In the genomic region with DNA sequence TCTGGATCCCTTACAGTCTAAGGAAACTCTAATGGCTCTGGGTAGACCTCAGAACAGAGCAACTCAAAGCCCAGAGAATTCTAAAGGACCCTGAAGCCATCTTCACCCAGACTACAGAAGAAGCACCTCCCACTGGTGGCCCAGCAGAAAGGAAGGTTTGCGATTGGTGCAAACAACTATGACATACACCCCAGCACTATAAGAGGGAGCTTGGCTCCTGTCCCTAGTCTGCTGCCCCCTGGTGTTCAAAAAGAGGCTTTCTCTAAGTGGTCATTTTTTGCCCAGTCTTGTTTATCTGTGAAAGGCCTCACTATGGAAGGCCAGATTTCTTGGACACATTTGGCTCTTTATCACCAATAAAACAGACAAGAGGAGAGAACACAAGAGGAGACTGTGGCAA, we compare ENCODE assay signal across 8 mouse cellular contexts.
DNase-seq lines count a peak whose midpoint lies in the region; ATAC-seq and TF ChIP-seq lines count a peak whose summit lies in the region.

No protein-coding gene starts in this region.

- TF ChIP-seq CTCF in brain, embryonic 14.5 days (IDR thresholded peaks at IDR 0.05; ENCODE audit: borderline replicate concordance, extremely low read depth, insufficient read depth, insufficient read length): peak; percentile 76; the same call in 1 of the 2 replicates
- TF ChIP-seq CTCF in small intestine, adult 2 months (IDR thresholded peaks at IDR 0.05; ENCODE audit: extremely low read depth, insufficient read length, insufficient replicate concordance, low read depth, low read length): peak; percentile 58; the same call in 1 of the 2 replicates

- no peaks in the 10 kb centered on the region for H3K9me3 ChIP-seq in forebrain, embryonic 10.5 days
- H3K9me3 ChIP-seq in hindbrain, embryonic 16.5 days (ENCODE audit: control insufficient read depth, low read length): no peaks in the 10 kb centered on the region

- peak; percentile 82 for ATAC-seq in hindbrain, embryonic 16.5 days
- ATAC-seq in megakaryocyte progenitor cell, adult 5-6 weeks (replicated peaks; ENCODE audit: poor library complexity): peak; percentile 99

- no peaks in the 10 kb centered on the region for H3K4me1 ChIP-seq in forebrain, embryonic 10.5 days
- no peaks in the 10 kb centered on the region for H3K4me1 ChIP-seq in hindbrain, embryonic 16.5 days (ENCODE audit: control insufficient read depth, insufficient read depth, low read depth, low read length)
- H3K4me1 ChIP-seq in small intestine, adult 2 months (ENCODE audit: control insufficient read depth, insufficient read depth, insufficient read length, low read length): no peaks in the 10 kb centered on the region

- TF ChIP-seq POLR2A in brain, embryonic 14.5 days (IDR thresholded peaks at IDR 0.05; ENCODE audit: borderline replicate concordance, extremely low read depth, insufficient read depth, insufficient read length, poor library complexity, severe bottlenecking): no peak
- no peak for TF ChIP-seq POLR2A in small intestine, adult 2 months (IDR thresholded peaks at IDR 0.05; ENCODE audit: low read depth, low read length)

- H3K4me3 ChIP-seq in forebrain, embryonic 10.5 days: no peak overlapping the region
- no peak overlapping the region for H3K4me3 ChIP-seq in hindbrain, embryonic 16.5 days (ENCODE audit: low read length)
- no peak overlapping the region for H3K4me3 ChIP-seq in small intestine, adult 2 months (ENCODE audit: low read depth, low read length)

- no peak overlapping the region for H3K9ac ChIP-seq in hindbrain, embryonic 16.5 days (ENCODE audit: low read depth, low read length)

- no peak overlapping the region for H3K27ac ChIP-seq in forebrain, embryonic 10.5 days
- no peak overlapping the region for H3K27ac ChIP-seq in hindbrain, embryonic 16.5 days (ENCODE audit: low read depth, low read length)
- H3K27ac ChIP-seq in small intestine, adult 2 months (ENCODE audit: insufficient read depth, low read depth, low read length): no peak overlapping the region

- 38% methylated on average over 1 of the region's 1 CpGs for WGBS in forebrain, embryonic 10.5 days
- 43% methylated on average over 1 of the region's 1 CpGs for WGBS in hindbrain, embryonic 16.5 days
- 32% methylated on average over 1 of the region's 1 CpGs for WGBS in small intestine, adult 2 months

- H3K4me2 ChIP-seq in hindbrain, embryonic 16.5 days (ENCODE audit: low read length): no peak overlapping the region

- peak; percentile 38 for DNase-seq in heart, adult 8-10 months (ENCODE audit: low spot score)
- no peak for DNase-seq in heart, adult 11 months
- DNase-seq in brain, embryonic 14.5 days (ENCODE audit: low read depth): peak; percentile 86
- DNase-seq in forebrain, embryonic 10.5 days (ENCODE audit: extremely low spot score, low spot score): peak; percentile 52
- DNase-seq in left cerebral cortex, adult 18-20 months (ENCODE audit: low spot score in 2 of 2): peak; percentile 56 to 61

- peaks cover 85% of the 10 kb centered on the region for H3K36me3 ChIP-seq in forebrain, embryonic 10.5 days (replicated peaks)
- no peaks in the 10 kb centered on the region for H3K36me3 ChIP-seq in hindbrain, embryonic 16.5 days (ENCODE audit: control insufficient read depth, insufficient read depth, low read length)
- H3K36me3 ChIP-seq in small intestine, adult 2 months (ENCODE audit: control insufficient read depth, insufficient read depth, low read length): no peaks in the 10 kb centered on the region

- H3K27me3 ChIP-seq in forebrain, embryonic 10.5 days (ENCODE audit: poor library complexity, severe bottlenecking): no peaks in the 10 kb centered on the region
- no peaks in the 10 kb centered on the region for H3K27me3 ChIP-seq in hindbrain, embryonic 16.5 days (replicated peaks; ENCODE audit: control insufficient read depth, insufficient read depth, low read length)
- H3K27me3 ChIP-seq in small intestine, adult 2 months (ENCODE audit: control insufficient read depth, insufficient read depth, low read length): no peaks in the 10 kb centered on the region
